Mouse (Mus musculus) embryonic facial prominence, embryonic 11.5 days (tissue): ENCODE measurements at regions not wholly inside any gene's neighbourhood (a gene's known extent, or its start where the extent isn't known, plus 50 kb on each side); places are given as distances from the start of the nearest gene placed in this dataset.

Experiments
- ATAC-seq: fragments of 200-750 bp; cut with Nextera tagmentation; replicated peaks from 2 replicates; pipeline ENCODE4 v1.8.0; 2017; ENCODE audit warnings: low read depth; ENCODE audit not compliant: insufficient number of reproducible peaks, low FRiP score, low TSS enrichment
- DNase-seq: peaks from one replicate; pipeline ENCODE4 v3.0.0-alpha.2; 2015; ENCODE audit warnings: low spot score
- H3K27ac ChIP-seq: fragments of 300-500 bp; sonication (generic); replicated peaks from 2 replicates; pipeline ENCODE4 v1.5.1; 2014; ENCODE audit warnings: mild to moderate bottlenecking, low read depth, low read length, control low read depth
- H3K27me3 ChIP-seq: fragments of 300-500 bp; sonication (generic); 2 replicates; pipeline ENCODE4 v1.6.1; 2014; ENCODE audit warnings: mild to moderate bottlenecking, low read length, moderate library complexity, mixed read lengths; ENCODE audit not compliant: control insufficient read depth, insufficient read depth
- H3K36me3 ChIP-seq: fragments of 300-500 bp; sonication (generic); replicated peaks from 2 replicates; pipeline ENCODE4 v1.6.1; 2014; ENCODE audit warnings: low read depth, mild to moderate bottlenecking, low read length, moderate library complexity, mixed read lengths; ENCODE audit not compliant: control insufficient read depth, insufficient read depth
- H3K4me1 ChIP-seq: fragments of 300-500 bp; sonication (generic); 2 replicates; pipeline ENCODE4 v1.6.1; 2014; ENCODE audit warnings: low read length, mixed read lengths; ENCODE audit not compliant: control insufficient read depth, insufficient read depth
- H3K4me2 ChIP-seq: fragments of 300-500 bp; sonication (generic); 2 replicates; pipeline ENCODE4 v1.6.1; 2014; ENCODE audit warnings: low read depth, mild to moderate bottlenecking, control low read depth, low read length, moderate library complexity
- H3K4me3 ChIP-seq: fragments of 300-500 bp; sonication (generic); 2 replicates; pipeline ENCODE4 v1.5.1; 2014; ENCODE audit warnings: low read depth, low read length, control low read depth
- H3K9ac ChIP-seq: fragments of 300-500 bp; sonication (generic); replicated peaks from 2 replicates; pipeline ENCODE4 v1.6.1; 2014; ENCODE audit warnings: mild to moderate bottlenecking, control low read depth, low read length
- H3K9me3 ChIP-seq: fragments of 300-500 bp; sonication (generic); replicated peaks from 2 replicates; pipeline ENCODE4 v1.6.1; 2016; ENCODE audit warnings: mild to moderate bottlenecking, low read length, inconsistent platforms, mixed read lengths; ENCODE audit not compliant: control insufficient read depth
- WGBS: fragments of 180-500 bp; shearing (Covaris S2); extraction: QIAGEN DNeasy Blood & Tissue Kit; methylation state at CpG from one replicate; pipeline ENCODE4 v1.1.7; 2014; 5-methylcytosine and 5-hydroxymethylcytosine counted together

DNA sequence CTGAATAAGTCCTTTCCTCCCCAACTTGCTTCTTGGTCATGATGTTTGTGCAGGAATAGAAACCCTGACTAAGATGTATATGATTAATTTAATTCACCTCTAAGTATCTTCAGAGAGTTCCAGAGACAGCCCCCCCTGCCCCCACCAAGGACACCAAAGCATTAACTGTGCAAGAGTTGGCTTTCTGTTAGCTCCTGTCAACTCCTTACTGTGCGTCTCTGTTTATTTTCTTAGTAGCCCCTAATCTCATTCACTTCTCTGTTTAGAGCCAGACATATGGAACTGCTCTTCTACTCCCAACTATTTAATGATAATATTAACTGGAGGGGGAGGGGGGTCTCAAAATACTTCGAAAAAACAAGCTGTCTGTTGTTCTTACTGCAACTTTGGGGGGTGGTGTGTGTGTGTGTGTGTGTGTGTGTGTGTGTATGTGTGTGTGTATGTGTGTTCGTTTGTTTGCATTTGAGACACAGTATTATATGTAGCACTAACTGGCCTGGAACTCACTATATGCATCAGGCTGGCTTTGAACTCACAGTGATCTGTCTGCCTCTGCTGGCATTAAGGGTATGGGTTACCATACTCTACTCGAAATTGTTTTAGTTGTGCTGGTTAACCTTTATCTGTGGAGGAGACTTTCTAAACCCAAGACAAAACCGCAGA is 89.8 kb downstream of the Elovl4 start:
- Histone ChIP-seq H3K9me3 (no peaks in the 10 kb centered on the region), H3K9ac (no peak overlapping the region), H3K36me3 (no peaks in the 10 kb centered on the region), H3K27me3 (no peaks in the 10 kb centered on the region), H3K27ac (no peak overlapping the region), H3K4me2 (no peak overlapping the region), H3K4me1 (no peaks in the 10 kb centered on the region), H3K4me3 (no peak overlapping the region)
- peak; percentile 21 for DNase-seq
- ATAC-seq = no peak
- 49% methylated on average over 5 of the region's 5 CpGs for WGBS

DNA sequence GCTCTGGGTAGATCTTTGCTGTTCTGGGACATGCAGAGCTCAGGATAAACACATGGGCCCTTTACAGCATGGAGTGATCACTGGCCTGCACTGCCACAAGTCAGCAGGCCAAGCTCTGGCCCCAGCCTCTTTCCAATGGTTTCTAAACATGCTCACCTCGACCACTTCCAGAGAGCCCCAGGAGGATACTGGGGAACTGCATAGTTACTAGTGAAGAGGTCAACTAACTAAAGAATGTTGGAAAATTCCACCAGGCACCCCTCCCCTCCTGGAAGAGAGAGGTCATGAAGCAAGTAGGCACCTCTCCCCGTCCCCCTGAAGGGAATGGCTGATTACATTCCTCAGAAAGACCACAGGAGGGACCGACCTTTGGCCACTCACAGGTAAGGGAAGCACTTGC is 98.7 kb downstream of the Elovl4 start:
- 53% methylated on average over 3 of the region's 3 CpGs for WGBS
- no peaks in the 10 kb centered on the region for H3K4me1 ChIP-seq
- H3K27me3 ChIP-seq = no peaks in the 10 kb centered on the region
- no peak overlapping the region for H3K9ac ChIP-seq
- DNase-seq = no peak
- no peaks in the 10 kb centered on the region for H3K9me3 ChIP-seq
- ATAC-seq = no peak
- H3K4me3 ChIP-seq = no peak overlapping the region
- H3K4me2 ChIP-seq = no peak overlapping the region
- no peak overlapping the region for H3K27ac ChIP-seq
- no peaks in the 10 kb centered on the region for H3K36me3 ChIP-seq

GRCm38 (mm10) chr9:83706071-83706470 is 100.0 kb downstream of the Elovl4 start:
- WGBS = 85% methylated on average over 6 of the region's 6 CpGs
- ATAC-seq (no peak), DNase-seq (no peak)
- H3K9me3 ChIP-seq = no peaks in the 10 kb centered on the region
- H3K4me2 ChIP-seq = no peak overlapping the region
- H3K4me3 ChIP-seq = no peak overlapping the region
- no peaks in the 10 kb centered on the region for H3K4me1 ChIP-seq
- no peak overlapping the region for H3K9ac ChIP-seq
- H3K27me3 ChIP-seq = no peaks in the 10 kb centered on the region
- H3K27ac ChIP-seq = no peak overlapping the region
- no peaks in the 10 kb centered on the region for H3K36me3 ChIP-seq

DNA sequence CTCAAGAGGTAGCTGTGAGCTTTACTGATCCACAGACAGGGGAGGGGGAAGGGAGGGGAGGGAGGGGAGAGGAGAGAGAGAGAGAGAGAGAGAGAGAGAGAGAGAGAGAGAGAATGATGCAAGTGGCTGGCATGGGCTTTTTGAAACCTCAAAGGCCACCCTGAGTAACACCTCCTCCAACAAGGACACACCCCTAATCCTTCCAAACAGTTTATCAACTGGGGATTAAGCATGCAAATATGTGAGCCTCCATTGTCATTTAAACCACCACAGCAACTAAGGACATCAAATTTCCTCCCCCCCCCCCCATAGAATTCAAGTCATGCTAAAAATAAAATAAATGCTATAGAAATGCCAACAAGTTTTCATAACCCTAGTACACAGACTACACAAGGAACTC is 101.9 kb downstream of the Elovl4 start:
- no peaks in the 10 kb centered on the region for H3K4me1 ChIP-seq
- H3K27me3 ChIP-seq = no peaks in the 10 kb centered on the region
- no peak overlapping the region for H3K9ac ChIP-seq
- no peak for ATAC-seq
- no peaks in the 10 kb centered on the region for H3K36me3 ChIP-seq
- no peak for DNase-seq
- no peak overlapping the region for H3K4me3 ChIP-seq
- no peak overlapping the region for H3K27ac ChIP-seq
- H3K4me2 ChIP-seq = no peak overlapping the region
- H3K9me3 ChIP-seq = no peaks in the 10 kb centered on the region

- no peaks in the 10 kb centered on the region for H3K36me3 ChIP-seq
- no peak overlapping the region for H3K4me3 ChIP-seq
- WGBS = 92% methylated on average over 7 of the region's 7 CpGs
- no peak overlapping the region for H3K27ac ChIP-seq
- H3K4me1 ChIP-seq = no peaks in the 10 kb centered on the region
- H3K9me3 ChIP-seq = no peaks in the 10 kb centered on the region
- no peak overlapping the region for H3K4me2 ChIP-seq
- DNase-seq (no peak), ATAC-seq (no peak)
- no peak overlapping the region for H3K9ac ChIP-seq
- H3K27me3 ChIP-seq = no peaks in the 10 kb centered on the region
Measured at GRCm38 (mm10) chr9:83700916-83701315, 105.2 kb downstream of the Elovl4 start.

GRCm38 (mm10) chr9:83700056-83700455 is 106.0 kb downstream of the Elovl4 start:
- H3K9me3 ChIP-seq = no peaks in the 10 kb centered on the region
- 83% methylated on average over 7 of the region's 7 CpGs for WGBS
- ATAC-seq (no peak), DNase-seq (no peak)
- no peak overlapping the region for H3K9ac ChIP-seq
- no peak overlapping the region for H3K4me2 ChIP-seq
- no peaks in the 10 kb centered on the region for H3K4me1 ChIP-seq
- H3K36me3 ChIP-seq = no peaks in the 10 kb centered on the region
- no peaks in the 10 kb centered on the region for H3K27me3 ChIP-seq
- no peak overlapping the region for H3K27ac ChIP-seq
- H3K4me3 ChIP-seq = no peak overlapping the region

DNA sequence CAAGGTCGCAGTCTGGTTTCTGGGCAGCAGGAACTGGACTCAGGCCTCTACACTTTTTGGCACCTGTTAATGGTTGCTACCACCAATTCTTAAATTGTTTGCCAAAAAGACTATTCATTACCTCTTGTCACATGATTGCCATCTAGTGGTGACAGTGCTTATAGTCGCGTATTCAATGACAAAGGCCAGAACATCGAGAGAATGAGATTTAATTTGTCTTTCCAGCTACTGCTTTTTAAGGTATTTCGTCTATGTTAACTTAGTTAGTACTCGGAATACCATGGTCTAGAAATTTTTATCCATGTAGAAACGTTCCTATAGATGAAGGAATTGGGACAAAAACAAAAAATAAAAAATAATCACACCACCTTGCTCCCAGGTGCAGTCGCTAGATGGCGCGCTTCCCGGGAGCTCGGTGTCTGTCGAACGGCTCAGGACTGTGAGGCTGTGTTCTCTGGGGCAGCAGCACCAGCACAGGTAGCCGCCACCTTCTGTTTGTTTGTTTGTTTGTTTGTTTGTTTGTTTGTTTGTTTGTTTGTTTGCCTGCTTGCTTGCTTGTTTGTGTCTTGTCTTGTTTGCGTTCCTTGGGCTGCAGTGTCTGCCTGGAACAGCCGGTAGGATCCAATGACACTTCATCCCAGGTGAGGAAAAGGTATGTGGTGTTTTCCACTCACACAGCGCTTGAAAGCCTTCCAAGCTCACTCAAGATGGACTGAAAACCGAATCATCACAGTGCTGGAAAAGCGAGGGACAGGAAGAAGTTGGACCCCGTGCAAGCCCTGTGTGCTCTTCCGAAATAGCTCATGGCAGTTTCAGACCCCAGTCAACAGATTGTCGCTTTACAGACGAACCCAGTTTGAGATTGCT is 114.5 kb downstream of the Elovl4 start:
- no peaks in the 10 kb centered on the region for H3K36me3 ChIP-seq
- no peak overlapping the region; the same call in 1 of the 2 replicates for H3K4me3 ChIP-seq
- H3K27ac ChIP-seq = no peak overlapping the region
- H3K4me2 ChIP-seq = peak overlapping the region; percentile 19; the same call in 1 of the 2 replicates
- H3K9ac ChIP-seq = no peak overlapping the region
- WGBS = 20% methylated on average over 24 of the region's 24 CpGs
- ATAC-seq (peak; percentile 83), DNase-seq (peak; percentile 87)
- H3K27me3 ChIP-seq = no peaks in the 10 kb centered on the region
- no peaks in the 10 kb centered on the region for H3K9me3 ChIP-seq
- H3K4me1 ChIP-seq = no peaks in the 10 kb centered on the region; the same call in 1 of the 2 replicates
